Mouse (Mus musculus) left cerebral cortex, postnatal 14 days (tissue): Measurements from ENCODE around the gene C8g. TPM values are rescaled to one million over a fixed set of nuclear protein-coding genes. Genes with fewer than 3 reads are reported as not detected.

Experiments used
- DNase-seq, 2 experiments: peaks; one replicate each; pipeline ENCODE4 v3.0.0; 2021 to 2022; ENCODE audit warnings: low spot score in 2 of 2, mixed read lengths in 1 of 2
- intact Hi-C: fragments of 180-260 bp; cut with DNase I; formaldehyde crosslinking; loops from one replicate; pipeline ENCODE4 v1.15.1; 2025
- long read RNA-seq, 2 experiments: library from polyadenylated mRNA; stranded (forward); transcript quantifications; one replicate each; pipeline ENCODE4 v2.0.0; 2021
- total RNA-seq, 2 experiments: library from RNA; stranded (reverse); gene quantifications; 2 replicates each; pipeline ENCODE4 v1.2.3; 2021

Gene C8g
- total RNA-seq = 1 to 10 TPM in 1 of 2 experiments, under 1 TPM in 1; 0.59 to 1.6 TPM
- long read RNA-seq, experiment 1 = 0 reads
- long read RNA-seq, experiment 2 = 0 reads

GRCm38 (mm10) chr2:25501593-25502486, at the start of gene C8g:
Gene C8g (minus strand): TSS chr2:25501719.
- DNase-seq = peak in 1 of 2 experiments; percentile 50
- intact Hi-C loops = no loop called here

- intact Hi-C loops = no loop called here
- peak in 1 of 2 experiments; percentile 39 for DNase-seq
These were observed 49.7 kb upstream of the C8g start for GRCm38 (mm10) chr2:25551186-25551585.

GRCm38 (mm10) chr2:25549021-25549991, 47.8 kb upstream of the C8g start:
- no peak for DNase-seq
- intact Hi-C loops = no loop called here

- intact Hi-C loops = no loop called here
- DNase-seq = peak; percentile 99
These were observed 45.4 kb upstream of the C8g start, which contains the start of gene Traf2 for GRCm38 (mm10) chr2:25546811-25547491. Gene Traf2 (minus strand): TSS chr2:25546940.

- intact Hi-C loops = no loop called here
- DNase-seq = no peak
These were observed 44.7 kb upstream of the C8g start for GRCm38 (mm10) chr2:25545996-25546810.

GRCm38 (mm10) chr2:25541644-25542367, 40.3 kb upstream of the C8g start:
- no peak for DNase-seq

GRCm38 (mm10) chr2:25540541-25540948, 39.0 kb upstream of the C8g start:
- DNase-seq = no peak
- intact Hi-C loops = no loop called here

More at GRCm38 (mm10) chr2:25541644-25542367, 40.3 kb upstream of the C8g start:
- intact Hi-C loops = no loop called here

GRCm38 (mm10) chr2:25536531-25536930, 35.0 kb upstream of the C8g start:
- intact Hi-C loops = no loop called here
- no peak for DNase-seq

GRCm38 (mm10) chr2:25534866-25535182, 33.3 kb upstream of the C8g start:
- intact Hi-C loops = no loop called here

GRCm38 (mm10) chr2:25534178-25534865, 32.8 kb upstream of the C8g start:
- intact Hi-C loops = no loop called here

More at GRCm38 (mm10) chr2:25534866-25535182, 33.3 kb upstream of the C8g start:
- no peak for DNase-seq

GRCm38 (mm10) chr2:25533707-25534106, 32.2 kb upstream of the C8g start:
- intact Hi-C loops = no loop called here
- no peak for DNase-seq

More at GRCm38 (mm10) chr2:25534178-25534865, 32.8 kb upstream of the C8g start:
- DNase-seq = peak in 1 of 2 experiments; percentile 10

- intact Hi-C loops = no loop called here
- no peak for DNase-seq
These were observed 25.2 kb upstream of the C8g start for GRCm38 (mm10) chr2:25526510-25527302.

- intact Hi-C loops = no loop called here
- DNase-seq = no peak
These were observed 8.4 kb upstream of the C8g start for GRCm38 (mm10) chr2:25509912-25510311.

GRCm38 (mm10) chr2:25506964-25507363, 5.4 kb upstream of the C8g start:
- DNase-seq = no peak
- intact Hi-C loops = no loop called here

- intact Hi-C loops = no loop called here
- DNase-seq = no peak
These were observed 4.3 kb upstream of the C8g start for GRCm38 (mm10) chr2:25505860-25506259.

GRCm38 (mm10) chr2:25505000-25505399, 3.5 kb upstream of the C8g start:
- no peak for DNase-seq
- intact Hi-C loops = no loop called here

- DNase-seq = no peak
- intact Hi-C loops = no loop called here
These were observed 3.0 kb upstream of the C8g start for GRCm38 (mm10) chr2:25504538-25504937.
